In the genomic region with DNA sequence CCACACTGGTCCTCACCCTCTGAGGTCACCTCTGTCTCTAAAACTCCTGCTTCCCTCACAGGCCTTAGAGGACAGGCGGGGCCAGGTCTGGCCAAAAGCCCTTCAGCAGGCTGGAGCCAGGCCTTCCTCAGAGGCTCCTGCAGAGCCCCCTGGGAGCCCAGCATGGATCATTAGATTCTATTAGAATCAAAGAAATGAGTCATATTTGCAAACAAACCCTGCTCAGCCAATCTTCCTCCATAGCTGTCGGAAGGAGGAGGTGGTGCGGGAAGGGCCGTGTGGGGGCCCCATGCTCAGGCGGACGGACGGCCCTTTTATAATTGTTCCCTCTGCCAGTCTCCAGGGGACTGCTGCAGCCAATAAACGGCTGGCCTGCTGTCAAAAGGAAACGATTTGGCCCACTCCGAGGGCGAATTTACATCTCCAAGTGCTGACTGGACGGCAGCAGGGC, we compare ENCODE assay signal across 8 mouse cellular contexts. TPM values are rescaled to one million over a fixed set of nuclear protein-coding genes. Genes with fewer than 3 reads are reported as not detected.
DNase-seq lines count a peak whose midpoint lies in the region; ATAC-seq and TF ChIP-seq lines count a peak whose summit lies in the region.

No protein-coding gene starts in this region.

- 39% methylated on average over 12 of the region's 12 CpGs for WGBS in heart, embryonic 12.5 days
- WGBS in lung, embryonic 16.5 days, result 17% methylated on average over 12 of the region's 12 CpGs

- DNase-seq in adrenal gland, adult (ENCODE audit: inconsistent age in 2 of 2, low spot score in 1 of 2), result peak; percentile 69 to 85
- DNase-seq in adrenal gland, adult 8-10 months, result no peak
- peak; percentile 82 for DNase-seq in kidney, adult 9 months
- peak; percentile 74 for DNase-seq in retina, embryonic 14.5 days (ENCODE audit: low spot score)
- DNase-seq in spleen, postnatal 14 days (ENCODE audit: low spot score in 2 of 2), result no peak

- no peak for TF ChIP-seq CTCF in embryonic fibroblast, embryonic 13.5 days (IDR thresholded peaks at IDR 0.05; ENCODE audit: borderline replicate concordance, insufficient read depth, low read length)

- no peak; the same call in 1 of the 2 replicates for TF ChIP-seq POLR2A in embryonic fibroblast, embryonic 13.5 days (IDR thresholded peaks at IDR 0.05; ENCODE audit: low read depth, low read length)

- ATAC-seq in heart, embryonic 12.5 days (ENCODE audit: insufficient number of reproducible peaks, low FRiP score), result peak; percentile 30
- ATAC-seq in lung, embryonic 16.5 days (ENCODE audit: low read depth), result peak; percentile 91

- H3K9me3 ChIP-seq in heart, embryonic 12.5 days (replicated peaks), result no peaks in the 10 kb centered on the region
- no peaks in the 10 kb centered on the region for H3K9me3 ChIP-seq in lung, embryonic 16.5 days (ENCODE audit: control insufficient read depth, low read length)

- H3K4me3 ChIP-seq in embryonic fibroblast, embryonic 13.5 days (ENCODE audit: insufficient read depth, low read length), result no peak overlapping the region
- no peak overlapping the region for H3K4me3 ChIP-seq in heart, embryonic 12.5 days
- H3K4me3 ChIP-seq in lung, embryonic 16.5 days (ENCODE audit: low read length), result no peak overlapping the region

- H3K9ac ChIP-seq in heart, embryonic 12.5 days, result no peak overlapping the region
- H3K9ac ChIP-seq in lung, embryonic 16.5 days (ENCODE audit: low read length), result peak overlapping the region; percentile 17

- H3K4me1 ChIP-seq in embryonic fibroblast, embryonic 13.5 days (ENCODE audit: control insufficient read depth, insufficient read depth, low read length), result peaks cover 22% of the 10 kb centered on the region
- H3K4me1 ChIP-seq in heart, embryonic 12.5 days (replicated peaks), result peaks cover 40% of the 10 kb centered on the region
- peaks cover 25% of the 10 kb centered on the region for H3K4me1 ChIP-seq in lung, embryonic 16.5 days (replicated peaks; ENCODE audit: control insufficient read depth, insufficient read depth, low read length)

- no peak overlapping the region for H3K4me2 ChIP-seq in heart, embryonic 12.5 days
- no peak overlapping the region; the same call in 1 of the 2 replicates for H3K4me2 ChIP-seq in lung, embryonic 16.5 days (ENCODE audit: low read depth, low read length)

- H3K27me3 ChIP-seq in heart, embryonic 12.5 days (replicated peaks), result no peaks in the 10 kb centered on the region
- no peaks in the 10 kb centered on the region for H3K27me3 ChIP-seq in lung, embryonic 16.5 days (ENCODE audit: control insufficient read depth, insufficient read depth, low read depth, low read length)

- H3K27ac ChIP-seq in embryonic fibroblast, embryonic 13.5 days (ENCODE audit: insufficient read depth, low read length), result peak overlapping the region; percentile 94
- H3K27ac ChIP-seq in heart, embryonic 12.5 days (ENCODE audit: poor library complexity, severe bottlenecking), result no peak overlapping the region; the same call in 1 of the 2 replicates
- H3K27ac ChIP-seq in lung, embryonic 16.5 days (ENCODE audit: low read length), result peak overlapping the region; percentile 79

- peaks cover 78% of the 10 kb centered on the region for H3K36me3 ChIP-seq in heart, embryonic 12.5 days
- peaks cover 16% of the 10 kb centered on the region for H3K36me3 ChIP-seq in lung, embryonic 16.5 days (ENCODE audit: control insufficient read depth, insufficient read depth, low read length)

RNA-seq across cellular contexts. Expression of a gene that starts 45.8 kb away (rescaled TPM):
- 100 to 1,000 TPM; 468 to 562 (median 518) TPM for total RNA-seq in adrenal gland, adult 8-10 months (2022)
- 79.8 and 108 TPM in 2 replicates for polyA plus RNA-seq in embryonic fibroblast, embryonic 13.5 days (2011; ENCODE audit: insufficient read length, low read depth, missing spikeins)
- 79.1 and 85.8 TPM in 2 replicates for polyA plus RNA-seq in heart, embryonic 12.5 days (2016; fragmentation: Nextera tagmentation; extraction: Ambion mirVana)
- 47.1 and 51.7 TPM in 2 replicates for polyA plus RNA-seq in lung, embryonic 16.5 days (2015; fragmentation: Nextera tagmentation; extraction: Ambion mirVana)

Comparison
In these comparisons a context has a peak if more than half of its experiments do, and no peak if none do; other contexts are left out.
1. DNase-seq: peak in adrenal gland, adult (2 of 2), kidney, adult 9 months (single experiment) and retina, embryonic 14.5 days (single experiment); none in adrenal gland, adult 8-10 months (single experiment) and spleen, postnatal 14 days (0 of 2).